Mouse (Mus musculus) heart, embryonic 11.5 days (tissue): ENCODE results near the gene Mcoln3. TPM values are rescaled to one million over a fixed set of nuclear protein-coding genes. Genes with fewer than 3 reads are reported as not detected.
A peak's percentile ranks its signal among the peaks of the same experiment; 100 is the strongest.

Source experiments
- ATAC-seq: fragments of 200-750 bp; cut with Nextera tagmentation; replicated peaks from 2 replicates; pipeline ENCODE4 v1.8.0; 2017; ENCODE audit warnings: moderate library complexity; ENCODE audit not compliant: insufficient number of reproducible peaks, low FRiP score, low TSS enrichment
- H3K27ac ChIP-seq: fragments of 300-500 bp; sonication (generic); 2 replicates; pipeline ENCODE4 v1.5.1; 2014; ENCODE audit warnings: mild to moderate bottlenecking, low read depth, low read length
- H3K27me3 ChIP-seq: fragments of 300-500 bp; sonication (generic); 2 replicates; pipeline ENCODE4 v1.6.1; 2014; ENCODE audit warnings: mild to moderate bottlenecking, low read length, mixed read lengths; ENCODE audit not compliant: control insufficient read depth, insufficient read depth
- H3K36me3 ChIP-seq: fragments of 300-500 bp; sonication (generic); 2 replicates; pipeline ENCODE4 v1.6.1; 2014; ENCODE audit warnings: mild to moderate bottlenecking, low read length, moderate library complexity, mixed read lengths; ENCODE audit not compliant: control insufficient read depth, insufficient read depth
- H3K4me1 ChIP-seq: fragments of 300-500 bp; sonication (generic); 2 replicates; pipeline ENCODE4 v1.6.1; 2014; ENCODE audit warnings: low read length; ENCODE audit not compliant: control insufficient read depth, insufficient read depth
- H3K4me2 ChIP-seq: fragments of 300-500 bp; sonication (generic); 2 replicates; pipeline ENCODE4 v1.6.1; 2014; ENCODE audit warnings: mild to moderate bottlenecking, moderate library complexity
- H3K4me3 ChIP-seq: fragments of 300-500 bp; sonication (generic); 2 replicates; pipeline ENCODE4 v1.5.1; 2014; ENCODE audit warnings: low read depth, low read length
- H3K9ac ChIP-seq: fragments of 300-500 bp; sonication (generic); 2 replicates; pipeline ENCODE4 v1.6.1; 2014; ENCODE audit warnings: mild to moderate bottlenecking, low read depth, low read length, moderate library complexity
- H3K9me3 ChIP-seq: fragments of 300-500 bp; sonication (generic); replicated peaks from 2 replicates; pipeline ENCODE4 v1.6.1; 2016; ENCODE audit warnings: low read length; ENCODE audit not compliant: control insufficient read depth
- WGBS: fragments of 180-500 bp; shearing (Covaris S2); extraction: QIAGEN DNeasy Blood & Tissue Kit; methylation state at CpG from one replicate; pipeline ENCODE4 v1.1.7; 2014; ENCODE audit not compliant: insufficient replicate concordance; 5-methylcytosine and 5-hydroxymethylcytosine counted together
- polyA plus RNA-seq: library from polyadenylated mRNA; unstranded; fragments of >200 nt; fragmentation: Nextera tagmentation; extraction: Ambion mirVana; gene quantifications from 2 replicates; pipeline ENCODE4 v1.2.1, GENCODE M21; 2014

The Mcoln3 gene
- polyA plus RNA-seq, 1 experiment from 2014 or later: 0.97 TPM

GRCm38 (mm10) chr3:146140276-146140675, 23.0 kb downstream of the Mcoln3 start:
- H3K4me3 ChIP-seq: no peak overlapping the region
- H3K36me3 ChIP-seq: no peaks in the 10 kb centered on the region
- 82% methylated on average over 7 of the region's 7 CpGs for WGBS
- no peaks in the 10 kb centered on the region for H3K27me3 ChIP-seq
- H3K9me3 ChIP-seq: no peaks in the 10 kb centered on the region; the same call in 1 of the 2 replicates
- H3K4me2 ChIP-seq: no peak overlapping the region
- H3K27ac ChIP-seq: no peak overlapping the region
- H3K4me1 ChIP-seq: no peaks in the 10 kb centered on the region
- no peak overlapping the region for H3K9ac ChIP-seq
- ATAC-seq: no peak

GRCm38 (mm10) chr3:146142523-146142922, 25.3 kb downstream of the Mcoln3 start:
- Histone ChIP-seq H3K4me3 (no peak overlapping the region), H3K36me3 (no peaks in the 10 kb centered on the region), H3K4me1 (no peaks in the 10 kb centered on the region), H3K9me3 (no peaks in the 10 kb centered on the region; the same call in 1 of the 2 replicates), H3K9ac (no peak overlapping the region), H3K27me3 (0 out of 2 replicates have a peak, but pooled peaks cover 4% of the 10 kb centered on the region), H3K4me2 (no peak overlapping the region), H3K27ac (no peak overlapping the region)
- ATAC-seq: no peak
- 81% methylated on average over 7 of the region's 7 CpGs for WGBS

GRCm38 (mm10) chr3:146145501-146145900, 28.3 kb downstream of the Mcoln3 start:
- Histone ChIP-seq H3K9me3 (no peaks in the 10 kb centered on the region; the same call in 1 of the 2 replicates), H3K27me3 (peaks cover 11% of the 10 kb centered on the region), H3K27ac (no peak overlapping the region), H3K4me1 (peaks cover 5% of the 10 kb centered on the region), H3K4me2 (no peak overlapping the region), H3K4me3 (no peak overlapping the region), H3K36me3 (no peaks in the 10 kb centered on the region), H3K9ac (no peak overlapping the region)
- WGBS: 43% methylated on average over 5 of the region's 5 CpGs
- no peak for ATAC-seq

GRCm38 (mm10) chr3:146146131-146146530, 28.9 kb downstream of the Mcoln3 start:
- Histone ChIP-seq H3K9me3 (no peaks in the 10 kb centered on the region; the same call in 1 of the 2 replicates), H3K27me3 (peaks cover 13% of the 10 kb centered on the region), H3K36me3 (no peaks in the 10 kb centered on the region), H3K4me2 (no peak overlapping the region), H3K9ac (no peak overlapping the region), H3K4me3 (no peak overlapping the region), H3K4me1 (peaks cover 8% of the 10 kb centered on the region), H3K27ac (no peak overlapping the region)
- 52% methylated on average over 5 of the region's 5 CpGs for WGBS
- no peak for ATAC-seq

GRCm38 (mm10) chr3:146149156-146150057, 32.2 kb downstream of the Mcoln3 start, which contains the start of gene Mcoln2:
Gene Mcoln2 (plus strand): TSS chr3:146149833.
- no peaks in the 10 kb centered on the region for H3K36me3 ChIP-seq
- peak; percentile 31; the same call in 1 of the 2 replicates for ATAC-seq
- H3K9ac ChIP-seq: peak within 1 kb of the TSS; percentile 58; the same call in 1 of the 2 replicates
- 14% methylated on average over 29 of the region's 34 CpGs for WGBS
- H3K4me3 ChIP-seq: peak within 1 kb of the TSS; percentile 58
- H3K4me1 ChIP-seq: peaks cover 8% of the 10 kb centered on the region
- peak within 1 kb of the TSS; percentile 98 for H3K4me2 ChIP-seq
- peaks cover 17% of the 10 kb centered on the region for H3K27me3 ChIP-seq
- no peaks in the 10 kb centered on the region; the same call in 1 of the 2 replicates for H3K9me3 ChIP-seq
- no peak within 1 kb of the TSS for H3K27ac ChIP-seq

- no peaks in the 10 kb centered on the region for H3K36me3 ChIP-seq
- peak overlapping the region; percentile 98 for H3K4me2 ChIP-seq
- H3K4me3 ChIP-seq: peak overlapping the region; percentile 58
- ATAC-seq: peak; percentile 39; the same call in 1 of the 2 replicates
- WGBS: under 1% methylated on average over 26 of the region's 26 CpGs
- H3K9me3 ChIP-seq: no peaks in the 10 kb centered on the region; the same call in 1 of the 2 replicates
- no peak overlapping the region for H3K27ac ChIP-seq
- H3K4me1 ChIP-seq: peaks cover 8% of the 10 kb centered on the region
- peaks cover 17% of the 10 kb centered on the region for H3K27me3 ChIP-seq
- peak overlapping the region; percentile 58; the same call in 1 of the 2 replicates for H3K9ac ChIP-seq
These were observed 32.8 kb downstream of the Mcoln3 start for GRCm38 (mm10) chr3:146150058-146150400.

GRCm38 (mm10) chr3:146150560-146150959, 33.3 kb downstream of the Mcoln3 start:
- peak overlapping the region; percentile 58; the same call in 1 of the 2 replicates for H3K9ac ChIP-seq

GRCm38 (mm10) chr3:146151328-146151727, 34.1 kb downstream of the Mcoln3 start:
- Histone ChIP-seq H3K4me3 (no peak overlapping the region), H3K27me3 (peaks cover 17% of the 10 kb centered on the region), H3K27ac (no peak overlapping the region), H3K9ac (no peak overlapping the region), H3K9me3 (no peaks in the 10 kb centered on the region), H3K4me1 (peaks cover 8% of the 10 kb centered on the region), H3K36me3 (no peaks in the 10 kb centered on the region), H3K4me2 (no peak overlapping the region)
- ATAC-seq: no peak
- WGBS: 93% methylated on average over 10 of the region's 10 CpGs

More at GRCm38 (mm10) chr3:146150560-146150959, 33.3 kb downstream of the Mcoln3 start:
- H3K36me3 ChIP-seq: no peaks in the 10 kb centered on the region
- peaks cover 8% of the 10 kb centered on the region for H3K4me1 ChIP-seq
- peak overlapping the region; percentile 58 for H3K4me3 ChIP-seq
- WGBS: 32% methylated on average over 11 of the region's 11 CpGs
- peaks cover 17% of the 10 kb centered on the region for H3K27me3 ChIP-seq
- no peak for ATAC-seq
- H3K4me2 ChIP-seq: peak overlapping the region; percentile 98
- H3K9me3 ChIP-seq: no peaks in the 10 kb centered on the region; the same call in 1 of the 2 replicates
- H3K27ac ChIP-seq: no peak overlapping the region
